Mouse (Mus musculus) C2C12 (cell line): ENCODE data around the gene Galntl5. TPM values are rescaled to one million over a fixed set of nuclear protein-coding genes. Genes with fewer than 3 reads are reported as not detected.
"Not testable (repeated sequence)": the region's sequence is repeated elsewhere in the genome, so short reads cannot be mapped to it uniquely, and the experiment has no call there.

Source experiments
- H3K27me3 ChIP-seq: one replicate; pipeline ENCODE4 v1.6.1; 2011; ENCODE audit not compliant: control insufficient read depth, insufficient read depth, insufficient read length
- H3K36me3 ChIP-seq: one replicate; pipeline ENCODE4 v1.6.1; 2011; ENCODE audit not compliant: control insufficient read depth, insufficient read depth
- H3K4me3 ChIP-seq: one replicate; pipeline ENCODE4 v1.5.1; 2011; ENCODE audit warnings: mild to moderate bottlenecking, control low read depth; ENCODE audit not compliant: poor library complexity, insufficient read depth, severe bottlenecking
- H3K79me2 ChIP-seq: one replicate; pipeline ENCODE4 v1.6.1; 2011; ENCODE audit not compliant: control insufficient read depth, insufficient read depth
- H3K79me3 ChIP-seq: one replicate; pipeline ENCODE4 v1.6.1; 2011; ENCODE audit warnings: low read depth, control low read depth
- H3ac ChIP-seq: one replicate; pipeline ENCODE3; 2011; ENCODE audit warnings: low read depth; ENCODE audit not compliant: control insufficient read depth, insufficient read length
- CEBPB ChIP-seq: IDR thresholded peaks from one replicate; pipeline ENCODE4 v1.6.1; 2011; ENCODE audit warnings: low read depth, mild to moderate bottlenecking, control low read depth, moderate library complexity
- CTCF ChIP-seq: IDR thresholded peaks from one replicate; pipeline ENCODE4 v1.5.1; 2011; ENCODE audit not compliant: control insufficient read depth, insufficient read depth, insufficient read length
- FOSL1 ChIP-seq: IDR thresholded peaks from one replicate; pipeline ENCODE4 v1.8.0; 2011; ENCODE audit warnings: mild to moderate bottlenecking, low read length; ENCODE audit not compliant: poor library complexity, insufficient read depth, severe bottlenecking
- MAX ChIP-seq: IDR thresholded peaks from one replicate; pipeline ENCODE4 v1.6.1; 2011; ENCODE audit warnings: mild to moderate bottlenecking, control low read depth
- MYOD1 ChIP-seq: IDR thresholded peaks from one replicate; pipeline ENCODE4 v1.6.1; 2011; ENCODE audit warnings: low read depth; ENCODE audit not compliant: control insufficient read depth, insufficient read length
- MYOG ChIP-seq: IDR thresholded peaks from one replicate; pipeline ENCODE4 v1.6.1; 2011; ENCODE audit not compliant: control insufficient read depth, insufficient read length; ENCODE audit errors: extremely low read depth
- USF1 ChIP-seq: IDR thresholded peaks from one replicate; pipeline ENCODE4 v1.6.1; 2011; ENCODE audit warnings: low read depth, mild to moderate bottlenecking, control low read depth, moderate library complexity
- polyA plus RNA-seq: library from polyadenylated mRNA; unstranded; fragments of >200 nt; fragmentation: generic; extraction: Trizol; gene quantifications from one replicate; pipeline ENCODE4 v1.2.1, GENCODE M21; 2012; ENCODE audit warnings: missing spikeins

The Galntl5 gene
- polyA plus RNA-seq, 1 experiment = not detected

- peak; percentile 47 for TF ChIP-seq MYOD1
- TF ChIP-seq MAX = peak; percentile 41
- TF ChIP-seq CEBPB = no peak
- Histone ChIP-seq H3K79me2 (no peaks in the 10 kb centered on the region), H3ac (no peak overlapping the region), H3K79me3 (no peaks in the 10 kb centered on the region), H3K36me3 (no peaks in the 10 kb centered on the region), H3K4me3 (no peak overlapping the region), H3K27me3 (peaks cover 4% of the 10 kb centered on the region)
These were observed 33.7 kb downstream of the Galntl5 start for GRCm38 (mm10) chr5:25215006-25215405.

GRCm38 (mm10) chr5:25221604-25222003, 40.3 kb downstream of the Galntl5 start, which contains the start of gene Galnt11:
TSS of gene Galnt11 (plus strand) at chr5:25221904.
- peaks cover 4% of the 10 kb centered on the region for H3K27me3 ChIP-seq
- peak within 1 kb of the TSS; percentile 61 for H3ac ChIP-seq
- H3K4me3 ChIP-seq = peak within 1 kb of the TSS; percentile 34
- H3K79me3 ChIP-seq = peaks cover 9% of the 10 kb centered on the region
- TF ChIP-seq CTCF (no peak), CEBPB (no peak), USF1 (no peak), MYOD1 (no peak)
- peaks cover 22% of the 10 kb centered on the region for H3K79me2 ChIP-seq
- no peaks in the 10 kb centered on the region for H3K36me3 ChIP-seq

GRCm38 (mm10) chr5:25222752-25223702, 41.8 kb downstream of the Galntl5 start, which contains the start of gene E130116L18Rik:
TSS of gene E130116L18Rik (minus strand) at chr5:25223153.
- H3K4me3 ChIP-seq = peak within 1 kb of the TSS; percentile 34
- TF ChIP-seq USF1 (no peak), MYOD1 (no peak), MAX (peak; percentile 53), CTCF (peak; percentile 12)
- H3ac ChIP-seq = peak within 1 kb of the TSS; percentile 61
- no peaks in the 10 kb centered on the region for H3K27me3 ChIP-seq
- peaks cover 9% of the 10 kb centered on the region for H3K79me3 ChIP-seq
- peaks cover 22% of the 10 kb centered on the region for H3K79me2 ChIP-seq
- H3K36me3 ChIP-seq = peaks cover 1% of the 10 kb centered on the region

DNA sequence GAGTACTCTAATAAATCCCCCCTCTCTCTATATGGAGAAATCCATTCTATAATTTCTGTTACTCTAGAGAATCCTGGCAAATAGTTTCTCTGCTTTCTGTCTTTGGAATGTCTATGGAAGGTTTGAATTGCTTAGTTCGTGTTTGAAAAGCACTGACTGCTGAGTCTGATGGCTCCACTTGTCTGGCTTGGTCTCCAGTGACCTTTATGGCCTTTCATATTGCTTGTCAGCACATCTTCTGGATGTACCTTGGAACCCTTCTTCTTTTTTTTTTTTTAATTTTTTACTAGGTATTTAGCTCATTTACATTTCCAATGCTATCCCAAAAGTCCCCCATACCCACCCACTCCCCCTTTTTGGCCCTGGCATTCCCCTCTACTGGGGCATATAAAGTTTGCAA, 43.1 kb downstream of the Galntl5 start:
- H3K27me3 ChIP-seq, H3K79me3 ChIP-seq, H3ac ChIP-seq, H3K4me3 ChIP-seq, H3K36me3 ChIP-seq: not testable (repeated sequence)
- peaks cover 22% of the 10 kb centered on the region for H3K79me2 ChIP-seq

GRCm38 (mm10) chr5:25243101-25243500, 61.8 kb downstream of the Galntl5 start:
- Histone ChIP-seq H3K4me3 (no peak overlapping the region), H3K79me2 (no peaks in the 10 kb centered on the region), H3ac (no peak overlapping the region), H3K36me3 (no peaks in the 10 kb centered on the region), H3K27me3 (no peaks in the 10 kb centered on the region), H3K79me3 (peaks cover 2% of the 10 kb centered on the region)
- no peak for TF ChIP-seq MYOG
- no peak for TF ChIP-seq FOSL1
- TF ChIP-seq USF1 = no peak
- no peak for TF ChIP-seq MYOD1
- no peak for TF ChIP-seq MAX
- TF ChIP-seq CEBPB = no peak
- no peak for TF ChIP-seq CTCF

DNA sequence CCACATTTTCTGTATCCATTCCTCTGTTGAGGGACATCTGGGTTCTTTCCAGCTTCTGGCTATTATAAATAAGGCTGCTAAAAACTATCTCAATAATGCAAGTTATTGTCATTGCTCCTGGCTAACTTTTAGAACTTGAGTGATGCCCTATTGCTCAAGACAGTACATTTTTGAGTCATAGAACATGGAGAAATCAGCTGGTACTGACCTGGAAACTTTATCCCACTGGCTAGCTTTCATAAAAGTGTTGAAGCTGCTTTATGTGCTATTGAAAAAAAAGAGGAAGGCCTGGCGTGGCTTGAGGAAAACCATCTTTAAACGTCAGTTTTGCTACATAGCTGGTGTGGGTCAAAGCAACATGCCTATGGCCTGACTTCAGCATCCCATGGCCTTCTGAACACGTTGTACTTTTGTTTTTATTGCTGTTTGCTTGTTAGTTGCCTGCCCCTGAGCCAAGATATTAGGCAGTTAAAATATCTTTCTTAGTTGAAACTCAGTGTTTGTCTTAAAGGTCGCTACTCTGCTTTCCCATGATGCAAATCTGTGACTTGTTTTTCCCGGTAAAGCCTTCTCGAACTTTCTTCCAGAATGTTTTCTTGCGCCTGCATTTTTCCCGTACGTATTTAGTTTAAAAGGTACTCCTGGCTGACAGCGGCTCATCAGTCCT, 64.7 kb downstream of the Galntl5 start:
- TF ChIP-seq CTCF = no peak
- TF ChIP-seq MAX = no peak
- no peak for TF ChIP-seq MYOG
- TF ChIP-seq MYOD1 = no peak
- TF ChIP-seq USF1 = no peak
- TF ChIP-seq FOSL1 = no peak
- no peak for TF ChIP-seq CEBPB
- H3K36me3 ChIP-seq = peaks cover 5% of the 10 kb centered on the region
- no peak overlapping the region for H3ac ChIP-seq
- no peaks in the 10 kb centered on the region for H3K79me2 ChIP-seq
- peaks cover 2% of the 10 kb centered on the region for H3K79me3 ChIP-seq
- H3K27me3 ChIP-seq = no peaks in the 10 kb centered on the region
- H3K4me3 ChIP-seq = no peak overlapping the region
